Mouse (Mus musculus) bone marrow macrophage, adult 2 months (primary cell): Measurements from ENCODE around the gene Slx1b.

ENCODE experiments used
- CTCF ChIP-seq: IDR thresholded peaks from 2 replicates; pipeline ENCODE4 v1.5.1; 2012; ENCODE audit warnings: low read depth, mild to moderate bottlenecking, low read length, moderate library complexity
- POLR2A ChIP-seq: IDR thresholded peaks from 2 replicates; pipeline ENCODE4 v1.6.1; 2012; ENCODE audit warnings: mild to moderate bottlenecking, low read depth, low read length, borderline replicate concordance

- TF ChIP-seq CTCF, result no peak
- no peak for TF ChIP-seq POLR2A
Measured at GRCm38 (mm10) chr7:126741452-126741851, 45.9 kb upstream of the Slx1b start.
